Mouse (Mus musculus): ENCODE results near the gene Cspg5. TPM values are rescaled to one million over a fixed set of nuclear protein-coding genes. Genes with fewer than 3 reads are reported as not detected.

The Cspg5 gene
- polyA plus RNA-seq, 1 experiment from 2014 or later: 3.5 TPM

- Histone ChIP-seq H3K4me1 (ENCODE audit: insufficient read depth) (no peaks in the 10 kb centered on the region), H3K36me3 (ENCODE audit: insufficient read depth) (no peaks in the 10 kb centered on the region), H3K27me3 (ENCODE audit: insufficient read depth, low read length) (no peaks in the 10 kb centered on the region), H3K9me3 (ENCODE audit: low read depth, low read length) (no peaks in the 10 kb centered on the region; the same call in 1 of the 2 replicates), H3K4me3 (ENCODE audit: low read depth, low read length) (no peak overlapping the region), H3K9ac (no peak overlapping the region), H3K27ac (ENCODE audit: low read depth) (no peak overlapping the region), H3K4me2 (no peak overlapping the region)
- 3% methylated on average over 5 of the region's 5 CpGs for WGBS
- peak; percentile 92 for TF ChIP-seq CTCF (IDR thresholded peaks at IDR 0.05; ENCODE audit: low read depth)
- ATAC-seq (ENCODE audit: insufficient read depth): peak; percentile 75
- peak; percentile 94 for DNase-seq
Measured at GRCm38 (mm10) chr9:110296867-110297627, 53.5 kb downstream of the Cspg5 start.

GRCm38 (mm10) chr9:110304516-110304915 lies 60.9 kb downstream of the Cspg5 start:
- no peaks in the 10 kb centered on the region for H3K4me1 ChIP-seq (ENCODE audit: insufficient read depth)
- DNase-seq: peak; percentile 71
- no peaks in the 10 kb centered on the region for H3K27me3 ChIP-seq (ENCODE audit: insufficient read depth, low read length)
- WGBS: under 1% methylated on average over 4 of the region's 4 CpGs
- no peaks in the 10 kb centered on the region for H3K36me3 ChIP-seq (ENCODE audit: insufficient read depth)
- H3K4me2 ChIP-seq: peak overlapping the region; percentile 78
- H3K9ac ChIP-seq: peak overlapping the region; percentile 70
- H3K4me3 ChIP-seq (ENCODE audit: low read depth, low read length): peak overlapping the region; percentile 58
- TF ChIP-seq CTCF (IDR thresholded peaks at IDR 0.05; ENCODE audit: low read depth): peak; percentile 58
- no peaks in the 10 kb centered on the region; the same call in 1 of the 2 replicates for H3K9me3 ChIP-seq (ENCODE audit: low read depth, low read length)
- ATAC-seq (ENCODE audit: insufficient read depth): peak; percentile 36
- H3K27ac ChIP-seq (ENCODE audit: low read depth): peak overlapping the region; percentile 96

DNA sequence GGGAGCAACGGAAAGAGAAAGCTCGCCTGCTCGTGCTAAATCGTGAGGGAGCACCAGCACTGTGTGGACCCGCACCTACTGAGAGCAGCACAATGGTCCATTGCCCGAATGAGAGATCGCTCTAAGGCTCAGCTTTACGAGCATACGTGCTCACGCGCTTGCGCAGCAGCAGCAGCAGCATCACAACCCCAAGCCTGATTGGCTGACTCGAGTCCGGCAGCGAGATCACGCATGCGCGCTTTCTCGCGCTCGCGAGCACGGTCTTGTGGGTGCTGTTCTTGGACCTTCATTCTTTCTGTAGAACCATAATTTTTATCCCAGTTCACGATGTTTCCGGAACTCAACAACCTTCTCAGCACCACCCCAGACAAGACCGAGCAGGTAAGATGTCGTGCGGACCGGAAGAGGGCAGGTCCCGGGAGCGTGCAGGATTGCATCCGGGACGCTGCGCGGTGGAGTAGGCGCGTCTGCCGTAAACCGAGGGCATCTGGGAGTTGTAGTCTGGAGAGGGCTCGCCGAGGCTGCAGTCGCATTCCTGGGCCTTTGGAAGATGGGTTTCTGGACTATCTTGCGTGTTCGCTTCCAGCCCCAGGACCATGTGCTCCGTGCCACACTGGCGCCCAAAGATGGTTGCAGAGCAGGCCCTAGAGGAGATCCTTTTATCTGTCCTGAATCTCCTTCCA lies 61.5 kb downstream of the Cspg5 start, which contains the start of gene Elp6:
TSS of gene Elp6 (plus strand) at position 205 of the 683 bp plus-strand sequence.
- no peaks in the 10 kb centered on the region for H3K27me3 ChIP-seq (ENCODE audit: insufficient read depth, low read length)
- no peaks in the 10 kb centered on the region; the same call in 1 of the 2 replicates for H3K9me3 ChIP-seq (ENCODE audit: low read depth, low read length)
- peak within 1 kb of the TSS; percentile 58 for H3K4me3 ChIP-seq (ENCODE audit: low read depth, low read length)
- TF ChIP-seq CTCF (IDR thresholded peaks at IDR 0.05; ENCODE audit: low read depth): no peak
- peak within 1 kb of the TSS; percentile 96 for H3K27ac ChIP-seq (ENCODE audit: low read depth)
- peak within 1 kb of the TSS; percentile 78 for H3K4me2 ChIP-seq
- under 1% methylated on average over 46 of the region's 46 CpGs for WGBS
- no peaks in the 10 kb centered on the region for H3K4me1 ChIP-seq (ENCODE audit: insufficient read depth)
- H3K36me3 ChIP-seq (ENCODE audit: insufficient read depth): peaks cover 3% of the 10 kb centered on the region; the same call in 1 of the 2 replicates
- DNase-seq: peak; percentile 97
- peak; percentile 99 for ATAC-seq (ENCODE audit: insufficient read depth)
- peak within 1 kb of the TSS; percentile 70 for H3K9ac ChIP-seq

- DNase-seq: no peak
- TF ChIP-seq CTCF (IDR thresholded peaks at IDR 0.05; ENCODE audit: low read depth): no peak
- Histone ChIP-seq H3K4me3 (ENCODE audit: low read depth, low read length) (peak overlapping the region; percentile 58), H3K9ac (peak overlapping the region; percentile 70; the same call in 1 of the 2 replicates), H3K27ac (ENCODE audit: low read depth) (no peak overlapping the region), H3K9me3 (ENCODE audit: low read depth, low read length) (no peaks in the 10 kb centered on the region), H3K4me1 (ENCODE audit: insufficient read depth) (no peaks in the 10 kb centered on the region), H3K36me3 (ENCODE audit: insufficient read depth) (peaks cover 15% of the 10 kb centered on the region), H3K4me2 (peak overlapping the region; percentile 78), H3K27me3 (ENCODE audit: insufficient read depth, low read length) (no peaks in the 10 kb centered on the region)
- no peak for ATAC-seq (ENCODE audit: insufficient read depth)
- WGBS: 91% methylated on average over 5 of the region's 5 CpGs
Measured at GRCm38 (mm10) chr9:110306371-110306770, 62.8 kb downstream of the Cspg5 start.

Small RNA genes within 50 kb of the gene (microRNA-seq; reads per million reads assigned to microRNA genes)
- gene Mir6236 (ENCODE audit: borderline number of aligned reads): 34.7 reads per million, percentile 37 among the genes with 10 or more reads in this experiment

Other genes starting within 250 kb of the Cspg5 start
- gene Smarcc1, start 126.1 kb upstream of the Cspg5 start, polyA plus RNA-seq (2014; fragmentation: Nextera tagmentation; extraction: Ambion mirVana): 160 TPM in 2 replicates
- gene Dhx30, start 126.0 kb upstream of the Cspg5 start, polyA plus RNA-seq (2014; fragmentation: Nextera tagmentation; extraction: Ambion mirVana): 124 and 137 TPM in 2 replicates
- gene Elp6, start 61.4 kb downstream of the Cspg5 start, polyA plus RNA-seq (2014; fragmentation: Nextera tagmentation; extraction: Ambion mirVana): 29.8 and 30.8 TPM in 2 replicates
- 29.4 and 32.1 TPM in 2 replicates for gene Scap, start 89.5 kb downstream of the Cspg5 start, polyA plus RNA-seq (2014; fragmentation: Nextera tagmentation; extraction: Ambion mirVana)
- 16.4 and 19.1 TPM in 2 replicates for gene Ptpn23, start 164.4 kb downstream of the Cspg5 start, polyA plus RNA-seq (2014; fragmentation: Nextera tagmentation; extraction: Ambion mirVana)
- 0.34 and 3.4 TPM in 2 replicates for gene Ngp, start 176.0 kb downstream of the Cspg5 start, polyA plus RNA-seq (2014; fragmentation: Nextera tagmentation; extraction: Ambion mirVana)
- gene Klhl18, start 232.9 kb downstream of the Cspg5 start, polyA plus RNA-seq (2014; fragmentation: Nextera tagmentation; extraction: Ambion mirVana): 8.9 and 9.7 TPM in 2 replicates
- 0.88 and 1.8 TPM in 2 replicates for gene Kif9, start 233.2 kb downstream of the Cspg5 start, polyA plus RNA-seq (2014; fragmentation: Nextera tagmentation; extraction: Ambion mirVana)

Data from lung, embryonic 14.5 days (tissue).